Mouse (Mus musculus) natural killer cell, adult 2 months (primary cell): ENCODE results near the gene Spns2.

Experiments
- DNase-seq, 2 experiments: peaks; one replicate each; pipeline ENCODE4 v3.0.0; 2022; ENCODE audit warnings: low spot score in 2 of 2

Spns2 gene

DNA sequence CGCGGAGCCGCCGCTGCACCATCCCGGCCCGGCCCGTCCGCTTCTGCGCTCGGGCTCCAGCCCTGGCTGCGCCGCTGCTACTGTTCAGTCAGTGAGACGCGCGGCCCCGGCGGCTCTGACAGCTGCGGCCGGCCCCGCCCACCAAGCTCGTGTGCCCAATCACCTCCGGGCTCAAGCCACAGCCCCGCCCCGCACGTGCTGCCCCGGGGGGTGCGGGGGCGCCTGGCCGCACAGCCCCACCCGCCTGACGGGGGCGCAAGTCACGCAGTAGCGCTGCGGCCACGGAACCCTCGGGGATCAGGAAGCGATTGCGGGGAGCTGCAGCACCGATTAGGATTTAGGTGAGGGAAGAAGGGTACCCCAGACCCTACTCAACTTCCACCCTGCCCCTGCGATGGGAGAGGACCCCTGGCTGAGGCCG, at the start of gene Spns2:
Gene Spns2, minus strand, starts transcription at position 24 of the 421 bp plus-strand sequence.
- DNase-seq, result peak; percentile 73 to 86

- DNase-seq, result no peak
These were observed 49.1 kb upstream of the Spns2 start for GRCm38 (mm10) chr11:72538811-72539210.

DNA sequence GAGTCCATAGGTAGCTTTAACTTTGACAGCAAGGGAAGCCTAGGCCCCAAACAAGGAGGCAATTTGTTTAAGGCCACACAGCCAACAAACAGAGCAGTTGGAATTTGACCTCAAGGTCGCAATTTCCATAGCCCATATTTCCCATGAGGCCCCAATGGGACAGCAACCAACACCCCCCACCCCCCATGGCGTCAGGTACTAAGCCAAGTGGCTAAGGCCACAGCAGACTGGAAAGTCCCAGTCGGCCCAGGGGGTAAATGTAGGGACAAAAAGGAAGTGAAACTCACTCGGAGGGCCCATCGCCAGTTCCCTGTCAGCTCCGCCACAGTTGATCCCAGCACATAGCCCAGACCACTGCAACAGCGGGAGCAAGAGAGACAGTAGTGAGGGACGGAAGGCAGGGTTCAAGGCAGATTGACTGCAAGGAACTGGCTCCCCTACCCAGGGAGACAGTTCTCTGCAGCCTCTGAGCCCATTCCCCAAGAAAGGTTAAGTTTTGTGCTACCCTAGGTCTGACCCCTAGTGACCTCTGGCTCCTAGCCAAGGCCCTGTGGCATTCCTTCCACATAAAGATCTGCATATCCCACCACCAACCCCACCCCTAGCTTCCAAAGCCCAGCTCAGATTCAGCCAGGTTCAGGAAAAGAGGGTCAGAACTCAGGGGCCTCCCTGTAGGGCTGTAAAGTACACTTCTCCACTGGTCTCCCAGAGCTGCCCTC, 48.5 kb upstream of the Spns2 start:
- DNase-seq, result peak in 1 of 2 experiments; percentile 65

GRCm38 (mm10) chr11:72537503-72537902, 47.8 kb upstream of the Spns2 start:
- no peak for DNase-seq

GRCm38 (mm10) chr11:72535519-72535918, 45.8 kb upstream of the Spns2 start:
- peak in 1 of 2 experiments; percentile 44 for DNase-seq

DNA sequence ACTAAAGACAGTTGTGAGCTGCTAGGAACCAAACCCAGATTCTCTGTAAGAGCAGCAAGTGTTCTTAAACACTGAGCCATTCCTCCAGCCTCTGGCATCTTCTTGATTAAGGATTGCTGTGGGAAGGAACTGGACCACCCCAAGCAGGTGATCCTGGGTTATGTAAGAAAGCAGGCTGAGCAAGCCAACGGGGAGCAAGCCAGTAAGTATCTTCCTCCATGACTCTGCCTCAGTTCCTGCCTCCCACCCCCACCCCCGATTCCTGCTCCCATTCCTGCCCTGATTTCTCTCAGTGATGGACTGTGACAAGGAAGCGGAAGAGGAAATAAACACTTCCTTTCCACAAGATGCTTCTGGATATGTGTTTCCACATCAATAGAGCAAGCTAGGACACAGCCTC, 43.2 kb upstream of the Spns2 start:
- no peak for DNase-seq

DNA sequence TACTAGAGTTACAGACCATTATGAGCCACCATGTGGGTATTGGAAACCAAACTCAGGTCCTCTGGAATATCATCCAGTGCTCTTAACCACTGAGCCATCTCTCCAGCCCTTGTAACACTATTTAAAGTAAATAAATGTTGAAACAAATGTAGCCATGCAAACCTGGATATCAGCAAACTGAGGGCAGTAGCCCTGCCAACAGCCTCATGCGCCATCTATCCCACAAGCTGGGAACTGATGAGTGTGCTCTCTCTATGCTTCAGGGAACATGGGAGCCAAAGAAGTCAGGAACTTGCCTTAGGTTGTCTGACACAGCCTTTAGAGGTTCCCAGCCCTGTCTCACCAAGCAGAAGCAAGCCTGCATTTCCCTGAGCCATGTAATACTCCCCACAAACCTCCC, 41.9 kb upstream of the Spns2 start:
- DNase-seq, result no peak

GRCm38 (mm10) chr11:72531144-72531543, 41.4 kb upstream of the Spns2 start:
- no peak for DNase-seq

GRCm38 (mm10) chr11:72526190-72526589, 36.5 kb upstream of the Spns2 start:
- no peak for DNase-seq

GRCm38 (mm10) chr11:72523711-72524110, 34.0 kb upstream of the Spns2 start:
- DNase-seq, result no peak

- DNase-seq, result no peak
These were observed 32.9 kb upstream of the Spns2 start for GRCm38 (mm10) chr11:72522616-72523041.

- DNase-seq, result no peak
These were observed 32.2 kb upstream of the Spns2 start for GRCm38 (mm10) chr11:72521598-72522541.

DNA sequence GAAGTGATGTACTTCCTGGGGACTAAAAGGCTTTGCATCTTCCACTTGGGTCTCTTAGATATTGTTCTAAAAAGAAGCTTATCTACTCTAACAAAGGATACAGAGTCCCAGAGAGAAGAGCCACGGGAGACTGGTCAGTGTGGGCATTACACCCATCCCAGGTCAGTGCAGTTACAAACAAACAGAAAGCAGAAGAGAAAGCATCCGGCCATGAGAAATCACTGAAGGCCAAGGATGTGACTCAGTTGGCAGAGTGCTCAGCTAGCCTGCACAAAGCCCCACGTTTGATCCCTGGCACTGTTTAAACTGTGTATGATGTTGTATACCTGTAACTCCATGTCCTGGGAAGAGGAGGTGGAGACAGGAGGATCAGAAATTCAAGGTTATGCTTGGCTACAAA, 30.2 kb upstream of the Spns2 start:
- no peak for DNase-seq

- no peak for DNase-seq
These were observed 29.5 kb upstream of the Spns2 start for GRCm38 (mm10) chr11:72519189-72519588.

GRCm38 (mm10) chr11:72518449-72518848, 28.7 kb upstream of the Spns2 start:
- no peak for DNase-seq

DNA sequence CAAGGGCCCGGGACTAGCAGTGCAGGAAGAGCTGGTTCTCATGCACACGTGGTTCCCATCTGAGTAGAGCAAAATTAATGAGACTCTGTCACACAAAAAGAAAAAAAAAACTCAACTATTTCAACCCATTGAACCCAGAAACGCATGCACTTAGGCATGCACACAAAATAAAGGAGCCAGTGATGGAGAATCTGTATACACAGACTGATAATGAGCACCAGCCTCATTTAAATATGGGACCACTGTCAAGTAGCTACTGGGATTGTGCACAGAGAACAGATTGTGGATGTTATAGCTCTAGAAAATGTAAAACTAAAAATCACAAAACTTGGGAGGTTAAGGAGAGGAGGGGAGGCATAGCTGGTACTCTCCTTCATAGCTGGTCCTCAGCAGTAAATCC, 25.3 kb upstream of the Spns2 start:
- no peak for DNase-seq

- no peak for DNase-seq
These were observed 18.9 kb upstream of the Spns2 start for GRCm38 (mm10) chr11:72508651-72509050.

- no peak for DNase-seq
These were observed 17.9 kb upstream of the Spns2 start for GRCm38 (mm10) chr11:72507651-72508050.

GRCm38 (mm10) chr11:72504016-72504797, 14.5 kb upstream of the Spns2 start:
- no peak for DNase-seq

- DNase-seq, result no peak
These were observed 13.8 kb upstream of the Spns2 start for GRCm38 (mm10) chr11:72503501-72503921.

- no peak for DNase-seq
These were observed 12.5 kb upstream of the Spns2 start for GRCm38 (mm10) chr11:72502236-72502635.

DNA sequence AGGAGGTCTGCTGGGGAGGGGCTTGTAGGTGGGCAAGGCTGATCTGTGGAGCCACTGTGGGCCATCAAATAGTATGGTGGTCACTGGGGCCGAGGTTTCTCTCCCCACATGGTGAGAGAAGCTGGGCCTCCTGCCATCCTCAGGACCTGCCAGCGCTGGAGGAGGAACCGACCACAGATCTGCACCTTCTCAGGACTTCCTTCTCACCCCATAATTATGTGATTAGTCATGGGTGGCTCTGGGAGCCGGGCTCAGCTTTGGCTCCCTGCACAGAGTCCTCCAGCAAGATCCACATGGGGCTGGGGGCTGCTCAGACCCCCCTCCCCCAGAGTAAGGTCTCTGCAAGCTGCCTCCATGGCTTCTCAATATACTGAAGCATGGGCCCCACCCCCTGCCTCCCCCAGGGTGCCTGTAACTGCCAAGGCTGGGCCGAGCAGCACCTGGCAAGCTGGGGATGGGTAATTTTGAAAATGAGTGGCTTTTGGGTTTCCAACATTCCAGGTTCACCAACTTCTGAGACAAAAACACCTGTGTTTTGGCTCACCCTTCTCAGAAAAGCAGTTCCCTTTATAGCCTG, 11.8 kb upstream of the Spns2 start:
- DNase-seq, result no peak
